Mouse (Mus musculus) left cerebral cortex, adult 9 months (tissue): ENCODE data around the gene Zpr1.

Source experiments
- DNase-seq, 2 experiments: peaks; one replicate each; pipeline ENCODE4 v3.0.0; 2022; ENCODE audit warnings: low spot score in 2 of 2

Gene Zpr1

GRCm38 (mm10) chr9:46328572-46329249, 55.8 kb downstream of the Zpr1 start:
- DNase-seq: peak in 1 of 2 experiments; percentile 70

GRCm38 (mm10) chr9:46329250-46329648, 56.4 kb downstream of the Zpr1 start:
- DNase-seq: no peak

- DNase-seq: no peak
Observed at GRCm38 (mm10) chr9:46329801-46330585, 57.1 kb downstream of the Zpr1 start.

- DNase-seq: no peak
Observed at GRCm38 (mm10) chr9:46330586-46330895, 57.7 kb downstream of the Zpr1 start.

GRCm38 (mm10) chr9:46331301-46331700, 58.4 kb downstream of the Zpr1 start:
- no peak for DNase-seq
